Mouse (Mus musculus): ENCODE measurements around the gene Ccdc130.

DNA sequence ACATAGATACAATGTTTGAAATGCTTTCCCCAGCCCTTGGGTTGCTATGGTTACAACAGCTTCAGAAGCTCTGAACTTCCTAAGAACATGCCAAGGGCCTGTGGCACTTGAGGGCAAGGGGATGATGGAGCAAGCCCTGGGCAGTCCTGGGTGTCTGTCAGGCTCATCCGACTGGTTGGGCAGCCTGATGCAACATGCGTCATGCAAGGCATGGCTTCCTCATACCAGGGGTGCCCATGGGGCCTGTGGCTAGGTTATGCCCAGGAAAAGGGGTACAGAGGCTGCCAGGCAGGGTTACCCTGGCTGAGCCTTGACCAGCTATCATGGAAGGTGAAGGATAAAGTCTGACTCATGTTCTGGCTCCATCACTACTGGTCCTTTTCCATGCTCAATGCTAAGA lies 37.1 kb downstream of the Ccdc130 start:
- TF ChIP-seq CTCF (IDR thresholded peaks at IDR 0.05; ENCODE audit: low read depth, low read length) (no peak), POLR2A (IDR thresholded peaks at IDR 0.05; ENCODE audit: borderline replicate concordance, low read depth, low read length) (no peak)
